Mouse (Mus musculus) retina, embryonic 14.5 days (tissue): ENCODE measurements around the gene Hyal3.

Experiments used
- DNase-seq: peaks from one replicate; pipeline ENCODE4 v3.0.0-alpha.2; 2015; ENCODE audit warnings: low spot score

Gene Hyal3

GRCm38 (mm10) chr9:107617461-107617860, 36.8 kb downstream of the Hyal3 start:
- DNase-seq = no peak

DNA sequence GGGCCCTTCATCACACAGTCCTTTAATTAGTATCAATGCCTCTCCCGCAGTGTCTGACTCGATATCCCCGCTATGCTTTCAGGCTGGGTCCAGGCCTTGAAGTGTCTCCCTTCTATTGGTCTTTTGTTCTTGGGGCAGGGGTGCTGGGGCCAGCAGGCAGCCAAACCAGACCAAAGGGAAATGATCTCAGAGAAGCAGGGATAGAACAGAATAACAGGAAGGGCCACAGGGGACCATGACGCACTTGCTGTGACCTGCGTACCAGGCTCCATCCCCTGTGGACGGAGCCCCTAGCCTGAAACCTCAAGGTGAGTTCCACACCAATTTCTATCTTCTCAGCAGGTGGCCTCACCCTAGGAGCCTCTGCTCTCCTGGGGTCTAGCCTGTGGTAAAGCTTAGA, 37.5 kb downstream of the Hyal3 start:
- DNase-seq = no peak

GRCm38 (mm10) chr9:107618778-107619545, 38.3 kb downstream of the Hyal3 start:
- DNase-seq = no peak

- DNase-seq = no peak
Observed at GRCm38 (mm10) chr9:107619546-107619879, 38.9 kb downstream of the Hyal3 start.

GRCm38 (mm10) chr9:107620954-107621353, 40.3 kb downstream of the Hyal3 start:
- DNase-seq = no peak

- DNase-seq = no peak
Observed at GRCm38 (mm10) chr9:107624539-107624938, 43.9 kb downstream of the Hyal3 start.

GRCm38 (mm10) chr9:107624951-107625350, 44.3 kb downstream of the Hyal3 start:
- no peak for DNase-seq

DNA sequence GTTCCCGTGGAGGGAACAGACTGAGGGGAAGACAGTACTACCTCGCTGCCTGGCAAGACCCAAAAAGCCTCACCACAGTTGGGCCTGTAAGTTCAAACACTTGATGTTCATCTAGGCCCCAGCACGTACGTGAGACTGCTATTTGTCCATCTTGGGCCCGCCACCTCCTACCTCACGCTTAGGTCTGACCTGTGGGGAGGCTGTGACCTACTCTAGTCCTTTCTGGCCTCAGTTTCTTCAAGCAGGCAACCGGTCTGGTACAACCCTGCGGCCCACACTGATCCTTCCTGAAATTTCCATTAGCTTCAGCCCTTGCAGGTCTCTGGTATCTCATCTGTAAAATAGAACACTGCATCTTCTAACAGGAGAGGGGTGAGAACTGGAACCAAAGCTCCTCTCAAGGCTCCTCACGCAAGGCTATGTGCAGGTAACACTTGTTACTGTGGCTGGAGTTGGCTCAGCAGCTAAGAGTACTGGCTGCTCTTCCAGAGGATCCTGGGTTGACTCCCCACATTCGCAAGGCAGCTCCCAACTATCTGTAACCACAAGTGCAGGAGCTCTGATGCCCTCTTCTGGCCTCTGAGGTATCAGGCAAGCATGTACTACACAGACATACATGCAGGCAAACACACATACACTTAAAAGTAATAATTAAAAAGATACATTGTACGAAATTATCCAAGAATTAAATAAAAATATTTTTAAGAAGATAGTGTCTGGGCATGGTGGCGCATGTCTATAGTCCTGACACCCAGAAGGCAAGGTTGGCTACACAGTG, 44.9 kb downstream of the Hyal3 start:
- DNase-seq = no peak

GRCm38 (mm10) chr9:107626158-107626843, 45.7 kb downstream of the Hyal3 start:
- no peak for DNase-seq

DNA sequence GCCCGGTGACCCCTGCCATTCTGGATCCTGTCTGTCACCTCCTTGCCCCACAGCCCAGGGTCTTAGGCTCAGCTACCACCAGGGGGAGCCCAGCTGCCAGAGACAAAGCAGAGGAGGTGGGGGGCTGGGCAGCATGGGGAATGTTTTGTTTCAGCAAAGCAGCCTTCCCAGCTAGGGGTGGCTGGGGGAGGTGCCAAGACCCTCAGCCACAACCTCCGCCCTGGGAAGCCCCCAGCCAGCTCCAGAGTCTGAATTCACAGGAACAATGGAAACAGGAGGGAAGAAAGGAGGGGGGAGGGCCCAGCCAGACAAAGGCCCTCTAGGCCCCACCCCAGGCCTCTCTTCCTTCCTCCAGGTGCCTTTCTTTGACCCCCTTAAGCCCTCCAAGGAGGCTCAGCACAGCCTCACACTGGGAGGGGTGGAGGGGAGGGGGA, 46.2 kb downstream of the Hyal3 start:
- peak; percentile 97 for DNase-seq

- no peak for DNase-seq
Observed at GRCm38 (mm10) chr9:107627387-107628255, 47.0 kb downstream of the Hyal3 start.

- no peak for DNase-seq
Observed at GRCm38 (mm10) chr9:107628721-107629410, 48.2 kb downstream of the Hyal3 start.

GRCm38 (mm10) chr9:107629411-107629730, 48.8 kb downstream of the Hyal3 start:
- no peak for DNase-seq

- peak; percentile 50 for DNase-seq
Observed at GRCm38 (mm10) chr9:107629901-107630425, 49.3 kb downstream of the Hyal3 start.

DNA sequence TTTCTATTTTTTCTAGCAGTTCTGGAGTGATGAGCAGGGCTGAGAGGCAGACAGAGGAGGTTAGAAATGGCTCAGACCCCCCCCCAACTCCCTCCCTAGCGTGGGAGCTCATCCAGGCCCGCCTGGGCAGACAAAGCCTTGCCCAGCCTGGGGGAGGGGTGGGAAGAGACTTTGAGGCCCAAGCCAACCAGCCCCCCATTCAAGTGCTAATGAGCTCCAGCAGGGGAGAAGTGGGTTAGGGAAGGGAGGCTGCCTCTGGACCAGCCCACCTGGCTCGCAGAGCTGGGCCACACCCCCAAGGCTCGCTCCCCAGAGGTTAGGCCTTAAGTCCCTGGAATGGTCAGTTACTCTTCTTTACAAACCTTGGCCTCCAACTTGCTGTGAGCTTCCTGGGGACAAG, 50.0 kb downstream of the Hyal3 start:
- peak; percentile 82 for DNase-seq

- no peak for DNase-seq
Observed at GRCm38 (mm10) chr9:107631311-107631826, 50.8 kb downstream of the Hyal3 start.

DNA sequence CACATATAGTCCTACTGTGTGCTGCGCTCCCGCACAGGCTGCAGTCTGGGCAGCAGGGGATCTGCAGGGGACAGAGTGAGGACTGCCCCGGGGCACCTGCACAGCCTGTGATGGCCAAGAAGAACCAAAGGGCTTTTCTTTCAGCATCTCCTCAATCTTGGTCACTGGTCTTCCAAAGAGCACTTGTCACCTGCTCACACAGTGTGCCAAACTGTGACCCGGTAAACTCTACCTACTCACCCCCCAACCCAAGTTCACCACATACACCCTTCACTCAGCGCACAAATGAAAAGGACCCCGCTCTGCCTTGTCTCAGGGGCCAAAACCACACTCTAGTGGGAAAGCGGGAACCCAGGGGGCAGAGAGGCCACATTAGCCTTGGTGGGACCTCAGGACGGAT, 51.2 kb downstream of the Hyal3 start:
- no peak for DNase-seq

- DNase-seq = no peak
Observed at GRCm38 (mm10) chr9:107632478-107632877, 51.9 kb downstream of the Hyal3 start.

GRCm38 (mm10) chr9:107633091-107633660, 52.6 kb downstream of the Hyal3 start:
- DNase-seq = peak; percentile 70

DNA sequence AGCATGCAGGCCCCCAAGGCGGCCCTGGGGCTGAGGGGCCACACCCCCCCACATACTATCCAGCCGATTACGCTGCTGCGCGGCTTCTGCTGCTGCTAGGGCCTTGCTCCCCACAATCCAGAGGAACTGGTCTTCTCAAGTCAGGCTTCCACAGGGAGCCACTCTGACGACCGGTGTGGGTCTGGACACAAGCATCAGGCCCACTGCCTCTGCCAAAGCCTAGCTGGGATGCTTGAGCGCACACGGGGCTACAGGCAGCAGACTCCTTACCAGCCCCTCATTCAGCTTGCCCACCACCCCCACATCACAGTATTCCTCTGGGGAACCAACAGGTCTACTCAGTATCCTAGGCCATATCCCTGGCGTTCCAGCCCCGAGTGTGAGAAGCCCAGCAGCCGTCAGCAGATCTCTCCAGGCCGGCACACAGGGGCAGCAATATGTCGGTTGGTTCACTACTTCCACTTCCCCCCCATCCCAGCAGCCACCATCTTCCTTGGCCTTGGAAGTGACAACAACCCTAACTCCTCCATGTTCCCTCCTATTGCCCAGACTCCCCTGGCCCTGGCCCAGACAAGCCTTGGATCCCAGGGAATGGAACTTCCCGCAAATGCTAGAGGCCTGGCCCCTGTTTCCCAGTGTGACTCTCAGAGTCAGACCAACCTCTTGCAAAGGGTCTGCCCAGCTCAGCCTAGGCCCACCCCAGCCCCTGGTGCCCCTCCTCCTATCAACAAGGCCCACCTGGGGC, 53.2 kb downstream of the Hyal3 start:
- DNase-seq = no peak
